Mouse (Mus musculus) megakaryocyte, embryonic 14.5 days (primary cell): ENCODE data around the gene Pan3.

Experiments
- FLI1 ChIP-seq: IDR thresholded peaks from 2 replicates; pipeline ENCODE4 v1.6.1; 2012; ENCODE audit warnings: low read length, inconsistent platforms, mixed read lengths
- GATA1 ChIP-seq: IDR thresholded peaks from 3 replicates; pipeline ENCODE4 v1.6.1; 2012; ENCODE audit warnings: mixed read lengths, low read length, inconsistent platforms, borderline replicate concordance

DNA sequence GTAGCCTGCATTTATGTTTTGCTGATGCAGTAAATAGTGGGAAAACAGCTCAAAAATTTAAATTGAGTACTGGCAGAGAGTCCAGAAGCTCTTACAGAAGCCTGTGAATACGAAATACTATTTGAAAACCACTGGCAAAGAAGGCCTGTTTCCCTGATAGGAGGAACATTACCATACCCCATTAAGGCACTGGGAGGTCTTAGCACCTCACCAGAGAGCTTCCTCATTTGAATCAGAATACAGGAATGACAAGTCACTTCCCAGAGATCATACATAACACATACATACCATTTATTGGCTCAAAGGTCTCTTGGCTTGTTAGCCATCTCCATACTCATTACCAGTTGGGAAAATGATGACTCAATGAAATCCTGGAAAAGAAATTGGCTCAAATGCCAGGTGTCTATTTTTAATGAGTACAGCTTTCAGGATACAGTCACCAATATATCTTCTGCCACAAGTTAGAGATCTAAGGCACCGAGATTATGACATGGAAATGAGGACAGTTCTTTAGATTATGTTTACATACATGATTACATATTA lies 71.6 kb downstream of the Pan3 start:
- TF ChIP-seq GATA1 (no peak), FLI1 (no peak)
